Mouse (Mus musculus) gastrocnemius, adult 2 months (tissue): Measurements from ENCODE around the gene Dennd2c. TPM values are rescaled to one million over a fixed set of nuclear protein-coding genes. Genes with fewer than 3 reads are reported as not detected.
"Not testable (repeated sequence)": the region's sequence is repeated elsewhere in the genome, so short reads cannot be mapped to it uniquely, and the experiment has no call there.

Source experiments
- DNase-seq: peaks from one replicate; pipeline ENCODE4 v3.0.0; 2022
- H3K27ac ChIP-seq: fragments of 200-600 bp; 2 replicates; pipeline ENCODE4 v1.8.1; 2022; ENCODE audit warnings: mild to moderate bottlenecking
- H3K4me3 ChIP-seq: fragments of 200-600 bp; 2 replicates; pipeline ENCODE4 v1.8.1; 2022; ENCODE audit warnings: mild to moderate bottlenecking, moderate library complexity
- CTCF ChIP-seq: fragments of 200-600 bp; IDR thresholded peaks from 2 replicates; pipeline ENCODE4 v1.8.1; 2022; ENCODE audit warnings: antibody characterized with exemption, mild to moderate bottlenecking, moderate library complexity
- intact Hi-C: fragments of 180-260 bp; cut with DNase I; formaldehyde crosslinking; loops from one replicate; pipeline ENCODE4 v1.15.1; 2025
- total RNA-seq, 2 experiments: library from RNA; stranded (reverse); gene quantifications; 2 replicates each; pipeline ENCODE4 v1.2.3; 2021

Gene Dennd2c
- total RNA-seq, 2 experiments from 2014 or later, result 2.3 to 2.5 TPM

DNA sequence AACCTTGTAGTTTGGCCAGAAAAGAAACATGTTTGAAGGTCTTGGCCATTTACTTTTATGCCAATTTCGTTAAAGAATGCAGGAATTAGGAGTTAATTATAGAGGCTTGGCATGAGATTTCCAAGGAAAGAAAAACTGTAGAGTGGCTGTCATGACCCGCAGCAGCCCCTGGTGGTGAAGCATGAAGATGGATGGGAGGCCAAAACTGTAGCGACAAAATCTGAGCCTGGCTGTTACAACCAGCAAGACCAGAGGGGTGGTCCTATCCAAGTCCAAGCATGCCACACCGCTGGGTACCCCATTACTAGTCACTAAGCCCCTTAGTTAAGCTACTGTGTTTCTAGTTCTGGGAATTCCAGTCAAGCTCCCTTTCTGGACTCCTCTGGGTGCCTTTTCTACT, 78.8 kb downstream of the Dennd2c start:
- H3K4me3 ChIP-seq, result no peak overlapping the region
- no peak for DNase-seq
- intact Hi-C loops, result no loop called here
- H3K27ac ChIP-seq, result no peak overlapping the region
- no peak; the same call in 1 of the 2 replicates for TF ChIP-seq CTCF

DNA sequence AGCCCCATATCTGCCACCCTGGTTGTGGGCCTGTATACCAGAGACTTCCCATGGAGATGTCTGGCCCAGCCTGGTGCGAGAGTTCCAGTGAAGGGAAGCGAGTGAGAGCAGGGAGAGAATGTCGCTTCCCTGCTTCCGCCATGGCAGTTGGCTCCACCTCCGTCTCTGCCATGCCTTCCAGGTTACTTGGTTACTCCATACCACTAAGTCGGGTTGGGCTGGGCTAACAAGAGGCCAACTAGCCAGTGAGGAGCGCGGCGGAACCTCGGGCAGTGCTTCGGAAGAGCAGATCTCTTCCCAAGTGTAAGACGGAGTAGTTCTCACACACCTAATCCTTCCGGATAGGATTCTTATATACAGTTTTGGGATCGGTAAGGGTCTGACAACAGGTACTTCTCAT, 80.4 kb downstream of the Dennd2c start:
- intact Hi-C loops, result no loop called here
- DNase-seq, result no peak
- Histone ChIP-seq H3K27ac (no peak overlapping the region), H3K4me3 (no peak overlapping the region)
- TF ChIP-seq CTCF, result no peak

DNA sequence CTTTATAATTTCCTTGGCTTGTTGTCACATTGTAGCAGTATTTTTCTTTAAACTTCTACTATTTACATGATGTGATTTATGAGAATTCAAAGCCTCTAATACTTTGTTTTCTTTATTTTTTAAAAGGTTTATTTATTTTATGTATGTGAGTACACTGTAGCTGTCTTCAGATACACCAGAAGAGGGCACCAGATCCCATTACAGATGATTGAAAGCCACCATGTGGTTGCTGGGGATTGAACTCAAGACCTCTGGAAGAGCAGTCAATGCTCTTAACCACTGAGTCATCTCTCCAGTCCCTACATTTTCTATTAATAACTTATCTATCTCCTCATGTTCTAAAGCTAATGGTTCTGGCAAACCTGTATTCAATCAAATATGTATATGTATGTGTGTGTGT, 82.1 kb downstream of the Dennd2c start:
- H3K27ac ChIP-seq, H3K4me3 ChIP-seq, intact Hi-C loops, DNase-seq: not testable (repeated sequence)
- peak; percentile 49 for TF ChIP-seq CTCF

- intact Hi-C loops, result loop anchor here (5.0 kb wide), 1 partner anchor 184 kb away; no protein-coding TSS in a partner anchor
- Histone ChIP-seq H3K4me3 (no peak overlapping the region), H3K27ac (no peak overlapping the region)
- DNase-seq, result no peak
- no peak for TF ChIP-seq CTCF
Measured at GRCm38 (mm10) chr3:103188451-103188850, 86.0 kb downstream of the Dennd2c start.

DNA sequence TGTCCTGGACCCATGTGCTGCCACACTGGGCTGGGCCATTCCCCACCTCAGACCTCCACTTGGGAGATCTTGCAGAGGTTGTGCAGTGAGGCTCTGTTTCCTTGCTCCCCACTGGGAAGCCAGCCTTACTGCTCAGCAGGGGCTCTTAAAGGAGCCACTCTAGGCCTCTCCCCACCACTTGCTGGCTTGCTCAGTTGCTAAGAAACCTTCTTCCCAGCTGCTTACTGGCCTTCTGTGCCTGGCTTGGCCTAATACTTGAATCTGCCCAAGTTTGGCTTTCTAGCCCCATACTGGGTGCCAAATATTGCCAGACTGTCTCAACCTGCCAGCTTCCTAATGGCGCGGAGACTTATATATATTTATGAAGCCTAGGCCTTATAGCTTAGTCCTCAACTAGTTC, 86.5 kb downstream of the Dennd2c start:
- intact Hi-C loops, result loop anchor here (5.0 kb wide), 1 partner anchor 183 kb away; no protein-coding TSS in a partner anchor
- no peak overlapping the region for H3K4me3 ChIP-seq
- no peak overlapping the region for H3K27ac ChIP-seq
- TF ChIP-seq CTCF, result no peak
- no peak for DNase-seq

DNA sequence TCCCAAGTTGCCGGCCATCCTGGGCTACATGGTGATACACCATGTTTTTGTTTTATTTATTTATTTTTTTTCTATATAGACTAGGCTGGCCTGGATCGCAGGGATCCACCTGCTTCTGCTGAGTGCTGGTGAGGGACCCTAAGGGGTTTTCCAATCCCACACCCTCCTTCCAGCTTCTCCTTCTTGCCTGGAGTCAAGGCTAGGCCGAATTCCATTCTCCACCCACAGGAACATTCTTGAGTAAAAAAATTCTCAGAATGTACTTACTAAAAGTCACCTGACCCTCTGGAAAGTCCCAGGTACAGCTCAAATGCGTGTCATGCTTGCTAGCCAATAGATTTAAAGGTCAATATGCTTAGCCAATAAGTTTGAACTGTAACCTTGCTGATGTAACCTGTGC, 89.8 kb downstream of the Dennd2c start:
- DNase-seq, result no peak
- intact Hi-C loops, result no loop called here
- H3K4me3 ChIP-seq, result no peak overlapping the region
- no peak for TF ChIP-seq CTCF
- no peak overlapping the region for H3K27ac ChIP-seq

DNA sequence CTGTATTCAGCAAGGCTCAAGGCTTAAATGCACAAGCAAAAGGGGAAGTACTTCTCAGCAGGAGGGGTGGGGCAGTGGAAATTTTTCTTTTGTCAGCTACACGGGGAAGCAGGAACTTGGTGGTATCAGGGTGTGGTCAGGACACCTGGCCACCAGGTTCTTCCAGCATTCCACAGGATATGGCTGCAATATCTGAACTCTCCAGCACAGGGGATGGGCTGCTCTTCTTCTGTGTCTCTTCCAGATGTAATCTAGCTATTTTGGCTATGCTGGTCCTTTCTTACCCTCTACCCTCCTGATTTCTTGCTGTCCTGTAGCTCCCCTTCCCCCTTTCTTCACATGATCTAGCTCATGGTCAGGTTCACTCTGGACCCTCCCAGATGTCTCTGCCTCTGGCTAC, 90.8 kb downstream of the Dennd2c start:
- no peak for TF ChIP-seq CTCF
- intact Hi-C loops, result no loop called here
- no peak overlapping the region for H3K4me3 ChIP-seq

DNA sequence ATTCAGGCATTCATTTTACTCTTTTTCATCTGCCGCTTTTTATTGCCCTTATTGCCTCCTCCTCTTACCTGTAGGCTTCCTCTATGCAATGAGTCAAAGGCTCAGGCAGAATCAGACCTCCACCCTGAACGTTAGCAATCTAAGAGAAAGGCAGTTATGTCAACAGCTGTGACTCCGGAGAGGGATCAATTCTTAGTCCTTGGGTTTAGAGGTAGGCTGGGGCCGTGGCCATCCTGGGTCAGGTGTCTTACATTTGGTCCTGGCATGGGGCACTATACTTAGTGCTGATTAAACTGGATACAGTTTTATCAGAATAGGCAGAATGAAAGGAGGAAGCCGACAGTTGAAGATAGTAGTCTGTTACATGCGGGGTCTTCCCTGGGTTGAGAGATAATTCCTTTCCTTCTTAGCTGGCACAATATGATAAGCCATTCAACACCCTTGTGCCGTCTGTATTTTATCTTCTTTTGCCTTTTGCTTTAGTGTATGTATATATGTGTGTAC, 94.0 kb downstream of the Dennd2c start:
- no peak overlapping the region for H3K4me3 ChIP-seq
- no peak for DNase-seq
- no peak for TF ChIP-seq CTCF
- intact Hi-C loops, result no loop called here
- no peak overlapping the region for H3K27ac ChIP-seq

More for the DNA sequence above, 90.8 kb downstream of the Dennd2c start:
- no peak for DNase-seq
- H3K27ac ChIP-seq, result no peak overlapping the region

- no peak for DNase-seq
- no peak for TF ChIP-seq CTCF
- intact Hi-C loops, result no loop called here
- H3K4me3 ChIP-seq, result no peak overlapping the region
- no peak overlapping the region for H3K27ac ChIP-seq
Measured at GRCm38 (mm10) chr3:103199386-103199785, 97.0 kb downstream of the Dennd2c start.

DNA sequence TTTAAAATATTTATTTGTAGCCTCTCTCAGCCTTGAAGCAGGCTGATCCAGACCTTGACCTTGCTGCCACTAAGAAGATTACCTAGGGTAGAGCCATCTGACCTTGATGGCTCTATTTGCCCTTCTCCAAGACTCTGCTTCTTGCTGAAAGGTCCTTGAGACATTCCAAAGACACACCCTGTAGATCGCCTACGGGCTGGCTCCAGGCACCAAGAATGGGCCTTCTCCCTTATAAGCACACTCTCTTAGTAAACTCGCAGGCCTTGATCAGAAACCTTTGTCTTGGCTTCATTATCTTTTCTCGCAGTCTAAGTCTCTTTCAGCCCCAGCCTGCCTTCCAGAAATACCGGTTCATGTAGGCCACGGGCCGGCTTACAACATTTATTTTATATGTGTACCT, 98.7 kb downstream of the Dennd2c start:
- H3K4me3 ChIP-seq, DNase-seq, H3K27ac ChIP-seq, intact Hi-C loops: not testable (repeated sequence)

- no peak overlapping the region for H3K27ac ChIP-seq
- intact Hi-C loops, result no loop called here
Measured at GRCm38 (mm10) chr3:103203554-103203953, 101.2 kb downstream of the Dennd2c start.

GRCm38 (mm10) chr3:103204445-103204844, 102.0 kb downstream of the Dennd2c start:
- no peak for TF ChIP-seq CTCF
- intact Hi-C loops, result no loop called here
- H3K27ac ChIP-seq, result no peak overlapping the region
- no peak for DNase-seq
- H3K4me3 ChIP-seq, result no peak overlapping the region

More at GRCm38 (mm10) chr3:103203554-103203953, 101.2 kb downstream of the Dennd2c start:
- no peak for TF ChIP-seq CTCF
- no peak for DNase-seq
- H3K4me3 ChIP-seq, result no peak overlapping the region

GRCm38 (mm10) chr3:103206393-103206792, 104.0 kb downstream of the Dennd2c start:
- Histone ChIP-seq H3K4me3 (no peak overlapping the region), H3K27ac (no peak overlapping the region)
- no peak for TF ChIP-seq CTCF
- no peak for DNase-seq
- intact Hi-C loops, result no loop called here

- no peak for DNase-seq
- Histone ChIP-seq H3K27ac (no peak overlapping the region), H3K4me3 (no peak overlapping the region)
- intact Hi-C loops, result no loop called here
- no peak for TF ChIP-seq CTCF
Measured at GRCm38 (mm10) chr3:103207749-103208148, 105.3 kb downstream of the Dennd2c start.
